Mouse (Mus musculus) hindbrain, embryonic 14.5 days (tissue): ENCODE measurements at regions not wholly inside any gene's neighbourhood (a gene's known extent, or its start where the extent isn't known, plus 50 kb on each side); places are given as distances from the start of the nearest gene placed in this dataset.
"Not testable (repeated sequence)": the region's sequence is repeated elsewhere in the genome, so short reads cannot be mapped to it uniquely, and the experiment has no call there.

Experiments
- ATAC-seq: fragments of 200-750 bp; cut with Nextera tagmentation; 2 replicates; pipeline ENCODE4 v1.8.0; 2017; ENCODE audit warnings: moderate number of reproducible peaks, mild to moderate bottlenecking, moderate TSS enrichment, moderate library complexity; ENCODE audit not compliant: low FRiP score
- DNase-seq: peaks from one replicate; pipeline ENCODE4 v3.0.0-alpha.2; 2015; ENCODE audit warnings: low spot score
- H3K27ac ChIP-seq: fragments of 300-500 bp; sonication (generic); 2 replicates; pipeline ENCODE4 v1.5.1; 2014; ENCODE audit warnings: mild to moderate bottlenecking, moderate library complexity
- H3K27me3 ChIP-seq: fragments of 300-500 bp; sonication (generic); 2 replicates; pipeline ENCODE4 v1.6.1; 2014; ENCODE audit warnings: mild to moderate bottlenecking, low read length, mixed read lengths; ENCODE audit not compliant: control insufficient read depth, insufficient read depth
- H3K36me3 ChIP-seq: fragments of 300-500 bp; sonication (generic); replicated peaks from 2 replicates; pipeline ENCODE4 v1.6.1; 2014; ENCODE audit not compliant: control insufficient read depth, insufficient read depth
- H3K4me1 ChIP-seq: fragments of 300-500 bp; sonication (generic); replicated peaks from 2 replicates; pipeline ENCODE4 v1.6.1; 2014; ENCODE audit warnings: antibody characterized with exemption, low read length, mixed read lengths; ENCODE audit not compliant: control insufficient read depth, insufficient read depth
- H3K4me2 ChIP-seq: fragments of 300-500 bp; sonication (generic); replicated peaks from 2 replicates; pipeline ENCODE4 v1.6.1; 2014; ENCODE audit warnings: mild to moderate bottlenecking, moderate library complexity
- H3K4me3 ChIP-seq: fragments of 300-500 bp; sonication (generic); replicated peaks from 2 replicates; pipeline ENCODE4 v1.5.1; 2014; ENCODE audit warnings: mild to moderate bottlenecking, low read length
- H3K9ac ChIP-seq: fragments of 300-500 bp; sonication (generic); 2 replicates; pipeline ENCODE4 v1.6.1; 2014
- H3K9me3 ChIP-seq: fragments of 300-500 bp; sonication (generic); 2 replicates; pipeline ENCODE4 v1.6.1; 2016; ENCODE audit warnings: low read length; ENCODE audit not compliant: control insufficient read depth
- WGBS: fragments of 180-500 bp; shearing (Covaris S2); extraction: QIAGEN DNeasy Blood & Tissue Kit; methylation state at CpG from one replicate; pipeline ENCODE4 v1.1.7; 2014; 5-methylcytosine and 5-hydroxymethylcytosine counted together

DNA sequence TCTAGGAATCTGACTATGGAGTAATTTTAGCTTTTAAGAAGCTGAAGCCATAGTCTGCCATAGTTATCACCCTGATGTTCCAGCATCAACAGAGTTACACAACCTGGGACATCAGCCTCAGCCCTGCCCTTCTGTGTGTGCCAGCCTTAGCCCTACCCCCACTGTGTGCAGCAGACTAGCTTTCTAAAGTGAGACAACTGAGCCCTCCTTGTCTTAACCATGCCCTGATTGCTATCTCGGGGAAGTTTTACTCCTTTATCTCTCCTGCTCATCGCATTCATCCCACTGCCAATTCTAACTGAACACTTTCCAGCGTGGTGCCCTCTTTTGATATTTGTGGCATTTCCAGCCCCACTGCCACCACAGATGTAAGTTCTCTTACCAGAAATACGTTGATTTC, 522.5 kb upstream of the Dab2 start:
- H3K4me1 ChIP-seq, result no peaks in the 10 kb centered on the region
- WGBS, result 85% methylated on average over 4 of the region's 4 CpGs
- DNase-seq (no peak), ATAC-seq (no peak)
- H3K4me3 ChIP-seq, result no peak overlapping the region
- H3K9me3 ChIP-seq, result no peaks in the 10 kb centered on the region
- no peaks in the 10 kb centered on the region for H3K27me3 ChIP-seq
- H3K4me2 ChIP-seq, result no peak overlapping the region
- H3K9ac ChIP-seq, result no peak overlapping the region
- no peaks in the 10 kb centered on the region for H3K36me3 ChIP-seq
- no peak overlapping the region for H3K27ac ChIP-seq

GRCm38 (mm10) chr15:5799917-5800316, 499.7 kb upstream of the Dab2 start:
- WGBS, result 93% methylated on average over 3 of the region's 3 CpGs
- H3K27me3 ChIP-seq, result no peaks in the 10 kb centered on the region
- DNase-seq (no peak), ATAC-seq (no peak)
- H3K27ac ChIP-seq, result no peak overlapping the region
- H3K9ac ChIP-seq, result no peak overlapping the region
- H3K4me1 ChIP-seq, result no peaks in the 10 kb centered on the region
- H3K4me2 ChIP-seq, result no peak overlapping the region
- H3K4me3 ChIP-seq, result no peak overlapping the region
- no peaks in the 10 kb centered on the region for H3K9me3 ChIP-seq
- H3K36me3 ChIP-seq, result no peaks in the 10 kb centered on the region

- DNase-seq (no peak), ATAC-seq (no peak)
- Histone ChIP-seq H3K4me3 (no peak overlapping the region), H3K9me3 (no peaks in the 10 kb centered on the region), H3K36me3 (no peaks in the 10 kb centered on the region), H3K27ac (no peak overlapping the region), H3K27me3 (no peaks in the 10 kb centered on the region), H3K4me2 (no peak overlapping the region), H3K4me1 (no peaks in the 10 kb centered on the region), H3K9ac (no peak overlapping the region)
- 83% methylated on average over 9 of the region's 9 CpGs for WGBS
These were observed 488.3 kb upstream of the Dab2 start for GRCm38 (mm10) chr15:5811154-5811732.

GRCm38 (mm10) chr15:5811958-5812357, 487.6 kb upstream of the Dab2 start:
- no peak for DNase-seq
- Histone ChIP-seq H3K4me1 (no peaks in the 10 kb centered on the region), H3K27me3 (no peaks in the 10 kb centered on the region), H3K9ac (no peak overlapping the region), H3K4me3 (no peak overlapping the region), H3K36me3 (no peaks in the 10 kb centered on the region), H3K9me3 (no peaks in the 10 kb centered on the region), H3K4me2 (no peak overlapping the region), H3K27ac (no peak overlapping the region)
- ATAC-seq, result 0 out of 2 replicates have a peak, but pooled peaks have one; percentile 8
- WGBS, result 83% methylated on average over 1 of the region's 1 CpGs

- 76% methylated on average over 7 of the region's 7 CpGs for WGBS
- no peak overlapping the region for H3K4me3 ChIP-seq
- no peak overlapping the region for H3K27ac ChIP-seq
- no peak overlapping the region for H3K9ac ChIP-seq
- H3K4me2 ChIP-seq, result no peak overlapping the region
- no peaks in the 10 kb centered on the region for H3K36me3 ChIP-seq
- DNase-seq, result no peak
- H3K9me3 ChIP-seq, result no peaks in the 10 kb centered on the region
- no peaks in the 10 kb centered on the region for H3K4me1 ChIP-seq
- no peak for ATAC-seq
- H3K27me3 ChIP-seq, result no peaks in the 10 kb centered on the region
These were observed 481.5 kb upstream of the Dab2 start for GRCm38 (mm10) chr15:5817901-5818576.

DNA sequence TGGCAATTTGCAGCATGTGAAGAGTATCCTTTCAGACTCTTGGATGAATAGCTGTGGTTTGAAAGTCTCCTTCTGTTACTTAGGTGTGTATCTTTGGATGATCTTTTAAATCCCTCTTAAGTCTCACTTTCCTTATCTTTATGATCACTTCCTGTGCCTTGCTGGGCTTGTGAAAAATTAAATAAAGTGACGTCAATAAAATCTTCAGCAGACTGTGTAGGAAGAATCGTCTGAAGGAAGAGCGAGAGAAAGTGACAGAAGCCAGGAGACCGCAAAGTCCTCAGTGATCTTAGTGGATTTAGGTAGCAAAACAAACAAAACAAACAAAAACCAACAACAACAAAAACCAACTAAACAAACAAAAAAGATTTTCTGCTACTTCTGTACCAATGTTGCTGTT, 459.6 kb upstream of the Dab2 start:
- Histone ChIP-seq H3K36me3 (no peaks in the 10 kb centered on the region), H3K4me3 (no peak overlapping the region), H3K4me2 (no peak overlapping the region), H3K27ac (no peak overlapping the region), H3K4me1 (no peaks in the 10 kb centered on the region), H3K27me3 (no peaks in the 10 kb centered on the region), H3K9ac (no peak overlapping the region), H3K9me3 (no peaks in the 10 kb centered on the region)
- WGBS, result 95% methylated on average over 4 of the region's 4 CpGs
- ATAC-seq, result no peak
- DNase-seq, result no peak

DNA sequence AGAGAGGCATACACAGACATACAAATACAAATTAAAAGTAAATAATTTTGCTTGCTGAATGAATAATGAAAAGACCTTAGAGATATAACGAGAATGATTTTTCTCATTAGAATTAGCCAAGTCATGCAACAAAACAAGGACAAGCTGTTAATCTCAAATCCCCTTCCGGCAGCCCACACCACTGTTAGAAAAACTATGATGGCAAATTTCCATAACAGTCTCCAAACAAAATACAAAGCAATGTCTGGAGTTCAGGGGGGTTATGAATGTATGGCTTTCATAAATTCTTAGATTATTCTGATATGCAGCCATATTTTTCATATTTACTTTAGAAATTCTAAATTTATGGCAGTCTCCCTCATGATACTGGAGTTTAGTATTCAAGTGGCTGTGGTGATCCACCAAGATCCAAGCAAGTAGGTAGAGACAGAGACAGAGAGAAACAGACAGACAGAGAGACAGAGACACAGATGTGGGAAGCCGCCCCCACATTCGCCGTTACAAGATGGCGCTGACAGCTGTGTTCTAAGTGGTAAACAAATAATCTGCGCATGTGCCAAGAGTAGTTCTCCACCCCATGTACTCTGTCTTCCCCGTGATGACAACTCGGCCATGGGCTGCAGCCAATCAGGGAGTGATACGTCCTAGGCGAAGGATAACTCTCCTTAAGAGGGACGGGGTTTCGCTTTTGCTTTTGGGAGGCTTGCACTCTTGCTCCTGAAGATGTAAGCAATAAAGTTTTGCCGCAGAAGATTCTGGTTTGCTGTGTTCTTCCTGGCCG, 458.0 kb upstream of the Dab2 start:
- not testable (repeated sequence) for H3K4me2 ChIP-seq, H3K27me3 ChIP-seq, H3K9ac ChIP-seq, H3K27ac ChIP-seq, H3K4me3 ChIP-seq, H3K36me3 ChIP-seq, DNase-seq, H3K4me1 ChIP-seq, H3K9me3 ChIP-seq, ATAC-seq
- 95% methylated on average over 15 of the region's 15 CpGs for WGBS

GRCm38 (mm10) chr15:5846571-5846970, 453.0 kb upstream of the Dab2 start:
- WGBS, result 93% methylated on average over 5 of the region's 5 CpGs
- no peaks in the 10 kb centered on the region for H3K36me3 ChIP-seq
- no peaks in the 10 kb centered on the region for H3K9me3 ChIP-seq
- ATAC-seq, result no peak
- H3K9ac ChIP-seq, result no peak overlapping the region
- no peaks in the 10 kb centered on the region for H3K27me3 ChIP-seq
- DNase-seq, result no peak
- H3K4me3 ChIP-seq, result no peak overlapping the region
- H3K27ac ChIP-seq, result no peak overlapping the region
- no peak overlapping the region for H3K4me2 ChIP-seq
- no peaks in the 10 kb centered on the region for H3K4me1 ChIP-seq

- ATAC-seq (peak; percentile 53; the same call in 1 of the 2 replicates), DNase-seq (no peak)
- no peak overlapping the region for H3K9ac ChIP-seq
- H3K9me3 ChIP-seq, result no peaks in the 10 kb centered on the region
- 30% methylated on average over 3 of the region's 3 CpGs for WGBS
- H3K36me3 ChIP-seq, result no peaks in the 10 kb centered on the region
- H3K27ac ChIP-seq, result no peak overlapping the region
- H3K4me1 ChIP-seq, result no peaks in the 10 kb centered on the region
- H3K27me3 ChIP-seq, result no peaks in the 10 kb centered on the region
- H3K4me2 ChIP-seq, result no peak overlapping the region
- H3K4me3 ChIP-seq, result no peak overlapping the region
These were observed 452.0 kb upstream of the Dab2 start for GRCm38 (mm10) chr15:5847413-5848100.
